Mouse (Mus musculus) heart, postnatal 25 days (tissue): ENCODE measurements around the gene Btbd2. TPM values are rescaled to one million over a fixed set of nuclear protein-coding genes. Genes with fewer than 3 reads are reported as not detected.
"Not testable (repeated sequence)": the region's sequence is repeated elsewhere in the genome, so short reads cannot be mapped to it uniquely, and the experiment has no call there.

Source experiments
- DNase-seq: peaks from one replicate; pipeline ENCODE4 v3.0.0; 2022; ENCODE audit warnings: low spot score
- intact Hi-C: fragments of 180-260 bp; cut with DNase I; formaldehyde crosslinking; loops from one replicate; pipeline ENCODE4 v1.15.1; 2025
- total RNA-seq, 2 experiments: library from RNA; stranded (reverse); gene quantifications; 2 replicates each; pipeline ENCODE4 v1.2.3; 2021

Btbd2 gene
- total RNA-seq, 2 experiments from 2014 or later = 41.5 to 45.8 TPM

DNA sequence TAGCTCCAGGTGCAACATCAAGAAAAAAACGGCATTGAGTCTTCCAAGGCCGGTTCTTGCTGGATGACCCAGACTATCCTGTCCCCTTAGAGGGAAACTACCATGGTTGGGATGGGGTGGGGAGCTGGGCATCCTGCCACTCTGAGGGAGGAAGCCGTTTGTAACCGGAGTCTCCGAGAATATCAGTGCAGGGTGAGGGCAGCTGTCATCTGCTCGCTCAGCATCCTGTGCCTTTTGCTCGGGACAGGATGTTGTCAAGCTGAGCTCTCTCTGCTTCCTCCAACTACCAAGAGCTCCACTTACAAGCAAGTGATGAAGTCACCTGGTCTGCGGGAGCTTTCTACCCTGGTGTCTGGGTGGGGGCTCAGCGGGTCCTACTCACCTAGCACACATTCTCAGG is 38.7 kb downstream of the Btbd2 start:
- no peak for DNase-seq

DNA sequence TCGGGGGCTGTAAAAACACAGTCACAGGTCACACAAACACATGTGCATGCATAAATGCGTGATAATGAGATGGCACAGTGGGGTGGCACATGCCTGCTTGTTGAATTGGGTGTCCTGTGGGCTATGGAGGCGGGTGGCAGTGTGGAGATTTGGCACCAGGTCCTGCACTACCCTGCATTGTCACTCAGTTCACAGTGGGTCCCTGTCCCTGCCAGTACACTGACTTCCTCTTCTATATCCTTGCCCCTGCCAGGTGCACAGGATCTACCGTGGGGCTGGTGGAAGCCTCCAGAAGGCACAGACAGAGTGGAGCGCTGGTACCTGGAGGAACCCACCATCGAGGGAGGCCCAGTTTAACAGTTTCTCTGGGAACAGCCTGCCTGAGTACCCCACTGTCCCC is 42.5 kb downstream of the Btbd2 start:
- no peak for DNase-seq
- intact Hi-C loops = no loop called here

More for the DNA sequence above, 38.7 kb downstream of the Btbd2 start:
- intact Hi-C loops = no loop called here

DNA sequence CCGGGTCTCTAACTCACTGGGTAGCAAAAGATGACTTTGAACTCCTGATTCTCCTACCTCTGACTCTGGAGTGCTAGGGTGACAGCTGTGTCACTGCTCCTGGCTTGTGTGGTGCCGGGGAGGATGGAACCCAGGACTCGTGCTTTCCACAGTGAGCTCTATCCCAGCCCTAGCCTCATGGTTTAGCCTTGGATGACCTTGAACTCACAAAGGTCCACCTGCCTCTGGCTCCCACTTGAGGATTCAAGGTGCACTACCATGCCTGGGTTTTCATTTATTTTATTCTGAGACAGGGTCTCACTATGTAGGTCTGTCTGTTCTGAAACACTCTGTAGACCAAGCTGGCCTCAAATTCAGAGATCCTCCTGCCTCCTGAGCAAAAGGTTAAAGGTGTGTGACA is 43.0 kb downstream of the Btbd2 start:
- intact Hi-C loops = no loop called here
- no peak for DNase-seq

DNA sequence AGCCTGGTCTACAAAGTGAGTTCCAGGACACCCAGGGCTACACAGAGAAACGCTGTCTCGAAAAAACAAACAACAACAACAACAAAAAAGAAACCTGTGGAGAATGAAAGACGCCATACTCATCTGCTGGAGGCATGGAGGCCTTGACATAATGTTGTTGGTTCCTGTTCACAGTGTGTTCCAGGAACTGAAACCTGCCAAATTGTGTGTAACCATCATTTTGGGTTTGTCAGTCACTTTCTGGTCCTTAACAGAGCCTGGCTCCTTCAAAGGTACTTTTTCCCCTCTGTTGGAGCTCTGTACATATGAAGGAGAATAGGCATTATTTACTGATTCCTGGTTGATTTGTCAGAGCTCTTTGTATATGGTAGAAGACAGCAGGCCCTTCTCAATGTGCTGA is 45.0 kb downstream of the Btbd2 start:
- intact Hi-C loops = loop anchor here (1.0 kb wide), 1 partner anchor 72 kb away; no protein-coding TSS in a partner anchor
- no peak for DNase-seq

DNA sequence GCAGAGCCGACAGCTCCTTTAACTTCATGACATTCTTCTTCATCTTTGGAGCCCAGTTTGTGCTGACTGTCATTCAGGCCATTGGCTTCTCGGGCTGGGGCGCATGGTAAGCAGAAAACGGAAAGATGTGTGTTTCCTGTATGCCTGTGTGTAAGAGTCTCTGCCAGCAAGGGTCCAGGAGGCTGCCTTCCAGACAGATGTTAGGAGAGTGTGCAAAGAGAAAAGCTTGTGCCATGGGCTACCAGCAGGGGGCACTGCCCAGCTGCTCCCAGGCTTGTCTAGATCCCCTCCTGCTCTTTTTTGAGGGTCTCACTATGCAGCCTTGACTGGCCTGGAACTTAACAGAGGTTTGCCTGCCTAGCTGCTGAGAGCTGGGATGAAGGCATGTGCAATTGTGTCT is 45.8 kb downstream of the Btbd2 start:
- intact Hi-C loops = no loop called here
- DNase-seq = no peak

DNA sequence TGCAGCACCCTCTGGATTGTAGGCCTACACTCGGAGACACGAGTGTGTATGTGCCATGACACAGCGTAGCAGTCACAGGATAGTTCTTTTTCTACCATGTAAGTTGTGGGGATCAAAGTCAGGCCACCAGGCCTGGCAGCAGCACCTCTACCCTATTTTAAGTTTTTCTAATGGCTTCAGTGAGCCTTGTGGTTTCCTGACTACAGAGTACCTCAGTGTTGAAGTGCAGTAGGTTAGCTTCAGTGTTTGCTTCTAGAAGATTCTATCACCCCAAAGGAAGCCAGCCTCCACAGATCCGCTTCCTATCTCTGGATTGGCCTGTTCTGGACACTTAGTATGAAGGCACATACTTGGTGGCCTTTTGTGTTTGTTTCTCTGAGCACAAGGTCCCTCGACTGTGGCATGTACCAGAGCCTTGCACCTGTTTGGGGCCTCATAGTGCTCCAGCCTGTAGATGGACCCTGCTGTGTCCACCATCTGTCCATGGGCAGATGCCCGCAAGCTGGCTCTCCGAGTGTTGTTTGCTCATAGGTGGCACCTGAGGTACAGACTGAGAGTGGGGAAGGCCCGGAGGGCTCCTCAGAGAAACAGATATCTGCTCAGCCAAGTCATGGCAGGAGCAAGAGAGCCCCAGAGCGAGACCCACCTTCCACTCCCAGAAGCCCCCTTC is 46.6 kb downstream of the Btbd2 start:
- intact Hi-C loops = no loop called here
- DNase-seq = no peak

DNA sequence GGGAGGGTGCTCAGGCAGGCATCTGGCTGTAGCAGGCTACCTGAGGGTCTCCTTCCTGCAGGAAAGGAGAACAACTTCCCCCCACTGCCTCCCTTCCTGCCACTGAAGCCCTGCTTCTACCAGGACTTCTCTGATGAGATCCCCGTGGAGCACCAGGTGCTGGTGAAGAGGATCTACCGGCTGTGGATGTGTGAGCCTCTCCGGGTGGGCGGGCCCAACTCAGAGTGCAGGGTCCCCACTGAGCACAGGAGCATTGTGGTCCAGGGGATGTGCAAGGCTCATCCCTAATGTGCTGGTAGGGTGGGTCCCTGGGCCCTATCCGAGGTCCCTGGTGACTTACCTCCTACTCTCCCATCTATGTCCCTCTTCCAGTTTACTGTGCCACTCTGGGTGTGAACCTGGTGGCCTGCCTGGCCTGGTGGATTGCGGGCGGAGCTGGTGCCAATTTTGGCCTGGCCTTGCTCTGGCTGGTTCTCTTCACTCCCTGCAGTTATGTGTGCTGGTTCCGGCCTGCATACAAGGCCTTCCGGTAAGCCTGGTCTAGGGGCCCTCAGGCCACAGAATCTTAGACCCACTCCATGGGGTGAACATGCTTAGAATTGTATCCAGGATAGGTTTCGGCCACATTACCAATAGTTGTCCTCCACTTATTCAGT is 47.5 kb downstream of the Btbd2 start:
- intact Hi-C loops = no loop called here
- no peak for DNase-seq

DNA sequence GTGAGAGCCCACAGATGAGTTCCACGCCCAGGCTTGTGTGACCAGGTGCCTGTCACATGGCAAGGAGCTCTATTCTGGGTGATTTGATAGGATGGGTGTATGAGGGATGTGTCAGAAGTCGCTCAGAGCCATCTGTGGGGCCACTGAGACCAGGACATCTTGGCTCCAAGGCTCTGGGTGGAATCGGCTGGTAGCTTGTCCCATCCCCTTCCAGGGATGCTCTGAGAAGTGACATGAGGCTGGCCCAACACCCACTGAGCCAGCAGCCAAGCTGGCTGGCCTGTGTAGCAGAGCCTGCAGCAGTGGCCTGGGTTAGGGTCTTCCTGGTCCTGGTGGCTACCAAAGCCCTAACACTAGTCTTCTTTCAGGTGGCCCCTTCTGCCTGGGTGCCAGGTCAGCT is 48.4 kb downstream of the Btbd2 start:
- intact Hi-C loops = no loop called here

DNA sequence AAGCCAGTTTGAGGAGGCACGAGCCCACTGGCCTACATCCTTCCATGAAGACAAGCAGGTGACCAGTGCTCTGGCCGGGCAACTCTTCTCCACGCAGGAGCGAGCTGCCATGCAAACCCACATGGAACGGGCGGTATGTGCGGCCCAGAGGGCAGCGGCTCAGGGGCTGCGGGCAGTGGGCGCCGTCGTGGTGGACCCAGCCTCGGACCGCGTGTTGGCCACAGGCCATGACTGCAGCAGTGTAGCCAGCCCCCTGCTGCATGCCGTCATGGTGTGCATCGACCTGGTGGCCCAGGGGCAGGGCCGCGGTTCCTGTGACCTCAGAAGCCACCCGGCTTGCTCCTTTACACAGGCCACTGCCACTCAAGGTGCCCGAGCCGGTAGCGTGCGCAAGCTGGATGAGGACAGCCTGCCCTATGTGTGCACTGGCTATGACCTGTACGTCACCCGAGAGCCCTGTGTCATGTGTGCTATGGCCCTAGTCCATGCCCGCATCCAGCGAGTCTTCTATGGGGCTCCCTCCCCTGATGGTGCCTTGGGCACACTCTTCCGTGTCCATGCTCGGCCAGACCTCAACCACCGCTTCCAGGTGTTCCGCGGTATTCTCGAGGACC is 50.0 kb downstream of the Btbd2 start:
- DNase-seq = no peak
- intact Hi-C loops = no loop called here

More for the DNA sequence above, 48.4 kb downstream of the Btbd2 start:
- no peak for DNase-seq

DNA sequence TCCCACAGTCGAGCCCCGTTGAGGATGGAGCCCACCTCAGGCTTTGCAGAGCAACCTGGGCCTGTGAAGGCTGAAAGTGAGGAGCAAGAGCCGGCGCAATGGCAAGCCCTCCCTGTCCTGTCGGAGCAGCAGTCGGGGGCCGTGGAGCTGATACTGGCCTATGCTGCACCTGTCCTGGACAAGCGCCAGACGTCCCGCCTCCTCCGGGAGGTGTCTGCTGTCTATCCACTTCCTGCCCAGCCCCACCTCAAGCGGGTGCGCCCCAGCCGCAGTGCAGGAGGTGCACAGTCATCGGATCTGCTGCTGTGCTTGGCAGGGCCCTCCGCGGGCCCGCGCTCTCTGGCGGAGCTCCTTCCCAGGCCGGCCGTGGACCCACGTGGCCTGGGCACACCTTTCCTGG is 50.6 kb downstream of the Btbd2 start:
- no peak for DNase-seq
- intact Hi-C loops = no loop called here

DNA sequence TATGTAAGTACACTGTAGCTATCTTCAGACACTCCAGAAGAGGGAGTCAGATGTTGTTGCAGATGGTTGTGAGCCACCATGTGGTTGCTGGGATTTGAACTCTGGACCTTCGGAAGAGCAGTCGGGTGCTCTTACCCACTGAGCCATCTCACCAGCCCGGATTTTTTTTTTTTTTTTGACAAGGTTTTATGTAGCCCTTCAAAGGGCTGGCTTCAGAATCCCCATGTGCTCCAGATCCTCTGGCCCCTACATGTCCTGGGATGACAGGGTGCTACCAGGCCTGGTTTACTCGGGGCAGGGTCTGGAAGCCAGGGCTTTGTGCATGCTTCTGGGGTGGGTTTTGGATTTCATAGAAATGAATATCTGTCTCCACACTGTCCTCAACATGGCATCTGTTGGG is 51.1 kb downstream of the Btbd2 start, which contains the start of gene Gm49322:
Gene Gm49322 (plus strand): TSS at position 301 of the 400 bp plus-strand sequence.
- intact Hi-C loops, DNase-seq: not testable (repeated sequence)

DNA sequence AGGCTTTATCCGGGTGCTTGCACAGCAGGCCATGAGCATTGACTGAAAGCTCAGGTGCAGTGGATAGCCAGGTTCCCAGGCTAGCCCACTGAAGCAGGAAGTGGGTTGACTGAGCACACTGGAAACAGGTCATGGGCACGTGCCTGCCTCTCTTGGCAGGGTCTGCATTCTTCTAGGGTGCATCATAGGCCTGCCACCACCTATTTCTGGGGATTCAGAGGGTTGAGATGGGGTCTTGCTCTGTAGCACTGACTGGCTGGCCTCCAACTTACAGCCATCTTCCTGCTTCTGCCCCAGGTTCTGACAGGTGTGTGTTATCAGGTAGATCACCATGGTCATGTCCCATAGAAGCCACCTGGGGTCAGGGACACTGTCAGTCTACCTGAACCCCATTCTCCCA is 51.9 kb downstream of the Btbd2 start:
- DNase-seq = no peak
- intact Hi-C loops = no loop called here

DNA sequence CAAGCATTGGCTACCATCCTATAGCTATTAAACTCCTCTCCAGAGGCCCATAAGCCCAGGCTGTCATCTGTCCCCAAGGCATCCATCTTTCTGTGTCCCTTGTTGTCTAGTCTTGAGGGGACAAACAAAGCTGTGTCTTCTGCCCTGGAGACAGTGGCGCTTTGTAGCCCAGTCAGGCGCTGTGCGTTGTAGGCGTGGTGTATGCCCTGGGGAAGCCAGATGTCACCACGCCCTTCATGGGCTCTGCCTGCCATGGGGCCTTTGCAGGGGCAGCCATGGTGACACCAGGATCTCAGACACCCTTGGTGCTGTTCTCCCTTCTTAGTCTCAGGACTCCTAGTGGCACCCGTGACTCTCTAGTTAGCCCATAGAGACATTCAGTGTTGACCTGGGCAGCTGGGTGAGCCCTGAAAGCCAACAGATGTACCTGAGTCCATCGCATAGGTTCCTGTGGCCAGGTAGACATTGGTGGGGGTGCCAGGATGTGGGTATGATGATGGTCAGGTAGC is 52.8 kb downstream of the Btbd2 start:
- intact Hi-C loops = no loop called here

DNA sequence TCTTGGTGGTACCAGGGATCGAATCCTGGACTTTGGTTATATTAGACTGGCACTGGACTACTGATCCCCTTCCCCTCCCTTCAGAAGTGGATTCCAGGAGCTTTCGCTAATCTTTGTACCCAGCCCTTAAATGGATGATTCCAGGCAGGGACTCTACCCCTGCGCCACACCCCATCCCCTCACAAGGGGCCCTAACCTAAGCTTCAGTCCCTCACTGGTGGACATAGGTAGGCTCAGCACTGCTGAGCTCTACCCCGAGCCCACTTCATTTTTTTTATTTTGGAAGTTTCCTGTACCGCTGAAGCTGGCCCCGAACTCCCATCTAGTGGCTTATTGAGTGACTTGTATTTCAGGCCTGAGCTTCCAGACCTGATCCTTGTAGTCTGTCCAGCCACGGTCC is 53.5 kb downstream of the Btbd2 start:
- DNase-seq = no peak
- intact Hi-C loops = loop anchor here (2.0 kb wide), 1 partner anchor 17 kb away; no protein-coding TSS in a partner anchor

More for the DNA sequence above, 52.8 kb downstream of the Btbd2 start:
- no peak for DNase-seq

DNA sequence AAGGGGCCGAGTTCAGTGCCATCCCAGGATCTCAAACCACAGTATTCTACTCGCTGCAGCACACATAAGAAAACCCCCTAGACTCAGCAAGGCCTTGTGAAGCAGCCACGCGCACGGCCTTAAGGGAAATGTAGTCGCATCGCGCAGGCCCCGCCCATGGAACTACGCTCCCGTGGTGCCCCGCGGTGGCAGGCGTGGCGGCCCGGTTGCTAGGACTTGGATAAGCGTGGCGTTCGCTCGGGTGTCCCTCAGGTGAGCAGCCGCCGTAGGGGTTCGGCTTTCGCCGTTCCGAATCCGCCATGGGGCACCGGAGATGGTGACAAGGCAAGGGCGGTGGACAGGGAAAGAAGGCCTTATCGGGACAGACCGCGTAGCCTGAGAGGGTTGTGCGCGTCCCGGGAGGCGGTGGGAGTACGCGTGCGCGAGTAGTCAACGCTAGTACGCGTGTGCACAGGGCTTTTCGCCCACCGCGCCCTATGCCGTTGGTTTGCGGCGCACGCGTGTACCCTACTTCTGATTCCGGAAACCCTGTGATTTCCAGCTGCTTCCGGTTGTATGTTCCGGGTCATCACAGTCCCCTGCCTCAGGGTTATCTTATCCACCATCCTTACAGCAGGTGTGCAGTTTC is 54.1 kb downstream of the Btbd2 start, which contains the start of the genes Scamp4 and Adat3:
Gene Scamp4 (plus strand): TSS at position 175 of the 628 bp plus-strand sequence.
Gene Adat3 (plus strand): TSS at position 183 of the 628 bp plus-strand sequence.
- intact Hi-C loops = loop anchor here (2.0 kb wide), 1 partner anchor 18 kb away; no protein-coding TSS in a partner anchor
- peak; percentile 89 for DNase-seq

DNA sequence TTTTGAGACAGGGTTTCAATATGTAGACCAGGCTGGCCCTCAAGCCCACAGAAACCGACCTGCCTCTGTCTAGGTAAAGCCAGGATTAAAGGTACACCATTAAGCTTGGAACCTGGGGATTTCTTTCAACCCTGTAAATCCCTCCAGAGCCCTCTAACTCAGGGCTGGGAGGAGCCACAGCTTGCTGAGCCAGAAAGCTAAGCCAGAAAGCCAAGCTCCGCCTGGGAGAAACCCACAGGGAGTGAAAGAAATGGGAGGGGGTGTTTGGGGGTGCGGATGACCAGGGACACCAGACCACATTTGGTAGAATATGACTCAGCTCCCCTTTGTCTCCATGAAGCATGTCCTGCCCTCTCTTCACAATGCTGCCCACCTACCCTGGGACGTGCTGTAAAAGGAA is 60.6 kb downstream of the Btbd2 start:
- intact Hi-C loops = no loop called here
- no peak for DNase-seq
